In genomic region chr9:21963417-21963816, GRCm38 (mm10) we compare ENCODE assay signal across 8 mouse cellular contexts. TPM values are rescaled to one million over a fixed set of nuclear protein-coding genes. Genes with fewer than 3 reads are reported as not detected.
DNase-seq lines count a peak whose midpoint lies in the region; ATAC-seq lines count a peak whose summit lies in the region.

TSS of gene Epor (minus strand) at chr9:21963506.

- H3K9me3 ChIP-seq in heart, embryonic 10.5 days = no peaks in the 10 kb centered on the region
- H3K9me3 ChIP-seq in stomach, embryonic 14.5 days (ENCODE audit: control insufficient read depth, low read depth, low read length) = no peaks in the 10 kb centered on the region

- H3K4me3 ChIP-seq in heart, embryonic 10.5 days = peak within 1 kb of the TSS; percentile 58
- H3K4me3 ChIP-seq in stomach, embryonic 14.5 days (ENCODE audit: low read depth, low read length) = peak within 1 kb of the TSS; percentile 40

- 0 out of 2 replicates have a peak, but pooled peaks have one; percentile 31 for ATAC-seq in megakaryocyte, adult 5-6 weeks (ENCODE audit: poor library complexity, severe bottlenecking)
- peak; percentile 77 for ATAC-seq in stomach, embryonic 14.5 days (ENCODE audit: insufficient number of reproducible peaks, insufficient read depth, low FRiP score, low read depth)

- WGBS in heart, embryonic 10.5 days = 8% methylated on average over 8 of the region's 8 CpGs
- WGBS in stomach, embryonic 14.5 days = 23% methylated on average over 8 of the region's 8 CpGs

- H3K9ac ChIP-seq in stomach, embryonic 14.5 days (replicated peaks; ENCODE audit: low read depth, low read length) = 0 out of 2 replicates have a peak within 1 kb of the TSS, but pooled peaks have one; percentile 10

- DNase-seq in adrenal gland, postnatal 14 days = peak; percentile 71
- no peak for DNase-seq in adrenal gland, adult 8-10 months
- DNase-seq in embryo, embryonic 11.5 days (ENCODE audit: low read depth, low spot score) = peak; percentile 40
- DNase-seq in heart, embryonic 10.5 days (ENCODE audit: low spot score) = peak; percentile 96
- peak; percentile 83 for DNase-seq in kidney, postnatal 10 days
- no peak for DNase-seq in layer of hippocampus, adult 11-12 months (ENCODE audit: low spot score)

- H3K27me3 ChIP-seq in heart, embryonic 10.5 days (ENCODE audit: insufficient read depth, poor library complexity, severe bottlenecking) = peaks cover 46% of the 10 kb centered on the region
- H3K27me3 ChIP-seq in stomach, embryonic 14.5 days (ENCODE audit: control insufficient read depth, insufficient read depth, low read length) = peaks cover 14% of the 10 kb centered on the region

- peak within 1 kb of the TSS; percentile 91 for H3K4me2 ChIP-seq in stomach, embryonic 14.5 days (replicated peaks; ENCODE audit: low read depth, low read length)

- peaks cover 13% of the 10 kb centered on the region for H3K36me3 ChIP-seq in heart, embryonic 10.5 days
- no peaks in the 10 kb centered on the region for H3K36me3 ChIP-seq in stomach, embryonic 14.5 days (ENCODE audit: control insufficient read depth, insufficient read depth, low read length)

- peak within 1 kb of the TSS; percentile 82 for H3K27ac ChIP-seq in heart, embryonic 10.5 days
- H3K27ac ChIP-seq in stomach, embryonic 14.5 days (ENCODE audit: low read length) = no peak within 1 kb of the TSS

- peaks cover 41% of the 10 kb centered on the region for H3K4me1 ChIP-seq in heart, embryonic 10.5 days
- peaks cover 16% of the 10 kb centered on the region; the same call in 1 of the 2 replicates for H3K4me1 ChIP-seq in stomach, embryonic 14.5 days (ENCODE audit: control insufficient read depth, insufficient read depth, low read length)

RNA-seq across cellular contexts. Expression of gene Epor, which starts in this region (rescaled TPM):
- 3.8 and 4.1 TPM in 2 replicates for total RNA-seq in adrenal gland, postnatal 14 days (2021)
- 1 to 10 TPM; 1.2 to 4.7 (median 2.0) TPM for total RNA-seq in adrenal gland, adult 8-10 months (2022)
- polyA plus RNA-seq in heart, embryonic 10.5 days (2016; fragmentation: Nextera tagmentation; extraction: Ambion mirVana) = 25.0 and 25.9 TPM in 2 replicates
- total RNA-seq in megakaryocyte, adult 5-6 weeks (2015) = 0.45 and 0.84 TPM in 2 replicates
- total RNA-seq in megakaryocyte, adult 5-6 weeks (2017) = 0.28 and 1.2 TPM in 2 replicates
- 6.4 and 6.7 TPM in 2 replicates for polyA plus RNA-seq in stomach, embryonic 14.5 days (2014; fragmentation: Nextera tagmentation; extraction: Ambion mirVana)

Comparison
In these comparisons a context has a peak if more than half of its experiments do, and no peak if none do; other contexts are left out.
1. DNase-seq: peak in adrenal gland, postnatal 14 days (single experiment), embryo, embryonic 11.5 days (single experiment), heart, embryonic 10.5 days (single experiment) and kidney, postnatal 10 days (single experiment); none in adrenal gland, adult 8-10 months (single experiment) and layer of hippocampus, adult 11-12 months (single experiment).